Mouse (Mus musculus): ENCODE results near the gene Ppbp.

Gene Ppbp

GRCm38 (mm10) chr5:90768218-90768617, at the start of gene Ppbp:
Gene Ppbp (plus strand): TSS chr5:90768518.
- DNase-seq (ENCODE audit: low spot score): no peak

- no peak for DNase-seq (ENCODE audit: low spot score)
Measured at GRCm38 (mm10) chr5:90722656-90723055, 45.7 kb upstream of the Ppbp start.

GRCm38 (mm10) chr5:90728254-90728653, 40.1 kb upstream of the Ppbp start:
- DNase-seq (ENCODE audit: low spot score): no peak

GRCm38 (mm10) chr5:90731480-90731879, 36.8 kb upstream of the Ppbp start:
- peak; percentile 6 for DNase-seq (ENCODE audit: low spot score)

- peak; percentile 32 for DNase-seq (ENCODE audit: low spot score)
Measured at GRCm38 (mm10) chr5:90742029-90742428, 26.3 kb upstream of the Ppbp start.

- no peak for DNase-seq (ENCODE audit: low spot score)
Measured at GRCm38 (mm10) chr5:90753934-90754333, 14.4 kb upstream of the Ppbp start.

GRCm38 (mm10) chr5:90758020-90758605, 10.2 kb upstream of the Ppbp start:
- peak; percentile 49 for DNase-seq (ENCODE audit: low spot score)

GRCm38 (mm10) chr5:90759077-90760065, 8.9 kb upstream of the Ppbp start, which contains the start of gene Cxcl5:
Gene Cxcl5 (plus strand): TSS chr5:90759360.
- no peak for DNase-seq (ENCODE audit: low spot score)

- DNase-seq (ENCODE audit: low spot score): no peak
Measured at GRCm38 (mm10) chr5:90760303-90760702, 8.0 kb upstream of the Ppbp start.

- no peak for DNase-seq (ENCODE audit: low spot score)
Measured at GRCm38 (mm10) chr5:90760844-90761243, 7.5 kb upstream of the Ppbp start.

- no peak for DNase-seq (ENCODE audit: low spot score)
Measured at GRCm38 (mm10) chr5:90761834-90762233, 6.5 kb upstream of the Ppbp start.

- no peak for DNase-seq (ENCODE audit: low spot score)
Measured at GRCm38 (mm10) chr5:90763912-90764665, 4.2 kb upstream of the Ppbp start.

GRCm38 (mm10) chr5:90765821-90766606, 2.3 kb upstream of the Ppbp start:
- DNase-seq (ENCODE audit: low spot score): no peak

GRCm38 (mm10) chr5:90771369-90771768, 3.1 kb downstream of the Ppbp start:
- DNase-seq (ENCODE audit: low spot score): no peak

- DNase-seq (ENCODE audit: low spot score): no peak
Measured at GRCm38 (mm10) chr5:90771880-90772653, 3.7 kb downstream of the Ppbp start, which contains the start of gene Pf4. Gene Pf4 (plus strand): TSS chr5:90772435.

GRCm38 (mm10) chr5:90775562-90775961, 7.2 kb downstream of the Ppbp start:
- DNase-seq (ENCODE audit: low spot score): no peak

GRCm38 (mm10) chr5:90777621-90778020, 9.3 kb downstream of the Ppbp start:
- no peak for DNase-seq (ENCODE audit: low spot score)

- DNase-seq (ENCODE audit: low spot score): no peak
Measured at GRCm38 (mm10) chr5:90778856-90779255, 10.5 kb downstream of the Ppbp start.

GRCm38 (mm10) chr5:90783697-90784096, 15.4 kb downstream of the Ppbp start:
- DNase-seq (ENCODE audit: low spot score): no peak

- peak; percentile 50 for DNase-seq (ENCODE audit: low spot score)
Measured at GRCm38 (mm10) chr5:90785659-90786588, 17.6 kb downstream of the Ppbp start, which contains the start of gene Cxcl3. Gene Cxcl3 (plus strand): TSS chr5:90786103.
